Mouse (Mus musculus): ENCODE results near the gene 4930550L24Rik. TPM values are rescaled to one million over a fixed set of nuclear protein-coding genes. Genes with fewer than 3 reads are reported as not detected.

The 4930550L24Rik gene
- polyA plus RNA-seq (2012; rRNA removed), result 0.08 and 0.21 TPM in 2 replicates

GRCm38 (mm10) chrX:58909060-58909459, at the start of gene 4930550L24Rik:
Gene 4930550L24Rik, plus strand, starts transcription at chrX:58909360.
- DNase-seq (ENCODE audit: low read depth), result no peak

GRCm38 (mm10) chrX:58900753-58901152, 8.4 kb upstream of the 4930550L24Rik start:
- TF ChIP-seq CTCF (IDR thresholded peaks at IDR 0.05; ENCODE audit: borderline replicate concordance, extremely low read depth, insufficient read depth, insufficient read length) (no peak), POLR2A (IDR thresholded peaks at IDR 0.05; ENCODE audit: borderline replicate concordance, extremely low read depth, insufficient read depth, insufficient read length, poor library complexity, severe bottlenecking) (no peak)
- DNase-seq (ENCODE audit: low read depth), result no peak

More at GRCm38 (mm10) chrX:58909060-58909459, at the start of gene 4930550L24Rik:
- no peak for TF ChIP-seq CTCF (IDR thresholded peaks at IDR 0.05; ENCODE audit: borderline replicate concordance, extremely low read depth, insufficient read depth, insufficient read length)
- no peak for TF ChIP-seq POLR2A (IDR thresholded peaks at IDR 0.05; ENCODE audit: borderline replicate concordance, extremely low read depth, insufficient read depth, insufficient read length, poor library complexity, severe bottlenecking)

DNA sequence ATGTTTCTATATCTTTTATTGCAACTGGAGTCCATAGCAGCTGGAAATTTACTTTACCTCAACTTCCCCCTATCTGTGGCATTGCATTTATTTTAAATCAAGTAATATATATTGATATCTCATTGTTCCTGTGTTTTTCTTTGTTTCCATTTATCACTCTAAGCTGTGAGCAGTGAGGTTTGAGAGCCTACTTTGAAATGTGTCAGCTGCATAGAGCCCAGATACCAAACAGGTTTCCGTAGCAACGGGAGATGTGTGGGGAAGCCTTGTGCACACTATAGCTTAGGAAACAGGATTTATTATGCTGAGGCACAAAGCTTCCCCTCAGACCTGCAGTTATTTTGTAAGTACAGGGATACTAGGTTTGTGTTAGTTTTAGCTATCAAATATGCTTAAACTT, 58.8 kb downstream of the 4930550L24Rik start:
- DNase-seq (ENCODE audit: low read depth), result peak; percentile 85
- no peak for TF ChIP-seq POLR2A (IDR thresholded peaks at IDR 0.05; ENCODE audit: borderline replicate concordance, extremely low read depth, insufficient read depth, insufficient read length, poor library complexity, severe bottlenecking)

Data from brain, embryonic 14.5 days (tissue).